Mouse (Mus musculus): ENCODE data around the gene Kazn. TPM values are rescaled to one million over a fixed set of nuclear protein-coding genes. Genes with fewer than 3 reads are reported as not detected.
A peak's percentile ranks its signal among the peaks of the same experiment; 100 is the strongest.

Kazn gene
- polyA plus RNA-seq, 1 experiment = 17.0 TPM

DNA sequence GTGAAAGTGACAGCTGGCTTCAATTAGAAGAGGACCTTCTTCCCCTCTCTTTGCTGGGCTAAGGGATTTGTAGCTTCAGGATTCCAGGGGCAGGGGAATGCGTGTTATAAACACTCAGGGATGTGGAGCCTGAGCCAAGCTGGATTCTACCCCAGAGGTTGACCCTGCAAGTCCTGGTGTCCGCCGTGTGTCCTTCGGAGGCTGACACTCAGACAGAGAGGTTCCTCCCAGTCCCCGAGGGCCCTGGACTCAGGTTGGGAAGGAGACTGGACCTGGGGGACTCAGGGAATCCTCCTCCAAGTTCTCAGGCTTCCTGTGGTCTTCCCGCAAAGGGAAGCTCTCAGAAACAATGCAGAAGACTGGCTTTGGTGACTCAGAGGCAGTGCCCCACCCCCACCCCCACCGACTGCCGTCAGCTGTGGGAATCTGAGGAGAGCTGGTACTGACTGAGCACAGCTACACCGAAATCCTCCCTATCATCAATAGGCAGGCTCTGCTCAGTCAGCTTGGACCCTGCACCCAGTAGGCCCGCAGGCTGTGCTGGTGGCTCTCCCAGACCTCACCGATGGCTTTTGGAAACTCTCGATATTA is 136.0 kb downstream of the Kazn start:
- Histone ChIP-seq H3K4me3 (ENCODE audit: control insufficient read depth, insufficient read depth, low read length) (no peak overlapping the region), H3K36me3 (ENCODE audit: control insufficient read depth, insufficient read depth, low read length) (no peaks in the 10 kb centered on the region), H3K4me1 (replicated peaks; ENCODE audit: control insufficient read depth, insufficient read depth, low read length) (no peaks in the 10 kb centered on the region), H3K27ac (ENCODE audit: control insufficient read depth, insufficient read depth, low read length) (no peak overlapping the region), H3K27me3 (ENCODE audit: control insufficient read depth, insufficient read depth, low read length) (no peaks in the 10 kb centered on the region)
- no peak for DNase-seq
- TF ChIP-seq POLR2A (IDR thresholded peaks at IDR 0.05; ENCODE audit: control insufficient read depth, extremely low read depth, insufficient read depth, low read length, poor library complexity) (no peak), CTCF (IDR thresholded peaks at IDR 0.05; ENCODE audit: borderline replicate concordance, control insufficient read depth, extremely low read depth, insufficient read depth, low read length, poor library complexity) (no peak)
- WGBS = 36% methylated on average over 12 of the region's 12 CpGs

DNA sequence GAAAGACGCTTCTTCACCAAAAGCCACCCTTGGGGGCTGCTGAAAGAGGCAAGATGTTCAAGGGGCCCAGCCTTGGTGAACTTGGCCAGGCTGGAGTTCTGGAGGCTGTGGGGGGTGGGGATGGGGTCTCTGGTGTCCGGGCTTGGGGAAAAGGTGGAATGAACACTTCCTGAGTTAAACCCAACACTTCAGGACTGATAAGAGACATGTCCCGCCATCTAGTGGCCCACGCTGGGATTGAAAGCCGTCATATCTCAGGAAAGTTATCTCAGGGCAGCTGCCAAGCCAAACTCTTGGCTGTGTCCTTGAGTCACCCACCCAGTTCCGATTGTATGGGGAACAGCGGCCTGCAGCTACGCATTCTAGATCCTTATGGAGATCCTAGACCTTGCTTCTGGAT is 140.9 kb downstream of the Kazn start:
- H3K36me3 ChIP-seq (ENCODE audit: control insufficient read depth, insufficient read depth, low read length) = no peaks in the 10 kb centered on the region
- TF ChIP-seq CTCF (IDR thresholded peaks at IDR 0.05; ENCODE audit: borderline replicate concordance, control insufficient read depth, extremely low read depth, insufficient read depth, low read length, poor library complexity) (0 out of 2 replicates have a peak, but pooled peaks have one; percentile 36), POLR2A (IDR thresholded peaks at IDR 0.05; ENCODE audit: control insufficient read depth, extremely low read depth, insufficient read depth, low read length, poor library complexity) (no peak)
- H3K4me1 ChIP-seq (replicated peaks; ENCODE audit: control insufficient read depth, insufficient read depth, low read length) = no peaks in the 10 kb centered on the region
- peak; percentile 48 for DNase-seq
- H3K27me3 ChIP-seq (ENCODE audit: control insufficient read depth, insufficient read depth, low read length) = no peaks in the 10 kb centered on the region
- WGBS = 12% methylated on average over 8 of the region's 8 CpGs
- H3K4me3 ChIP-seq (ENCODE audit: control insufficient read depth, insufficient read depth, low read length) = no peak overlapping the region
- no peak overlapping the region for H3K27ac ChIP-seq (ENCODE audit: control insufficient read depth, insufficient read depth, low read length)

GRCm38 (mm10) chr4:142097871-142098270 is 141.3 kb downstream of the Kazn start:
- H3K27me3 ChIP-seq (ENCODE audit: control insufficient read depth, insufficient read depth, low read length) = no peaks in the 10 kb centered on the region
- H3K27ac ChIP-seq (ENCODE audit: control insufficient read depth, insufficient read depth, low read length) = no peak overlapping the region
- no peaks in the 10 kb centered on the region for H3K4me1 ChIP-seq (replicated peaks; ENCODE audit: control insufficient read depth, insufficient read depth, low read length)
- no peak overlapping the region for H3K4me3 ChIP-seq (ENCODE audit: control insufficient read depth, insufficient read depth, low read length)
- TF ChIP-seq CTCF (IDR thresholded peaks at IDR 0.05; ENCODE audit: borderline replicate concordance, control insufficient read depth, extremely low read depth, insufficient read depth, low read length, poor library complexity) (no peak), POLR2A (IDR thresholded peaks at IDR 0.05; ENCODE audit: control insufficient read depth, extremely low read depth, insufficient read depth, low read length, poor library complexity) (no peak)
- no peak for DNase-seq
- no peaks in the 10 kb centered on the region for H3K36me3 ChIP-seq (ENCODE audit: control insufficient read depth, insufficient read depth, low read length)
- 10% methylated on average over 5 of the region's 5 CpGs for WGBS

DNA sequence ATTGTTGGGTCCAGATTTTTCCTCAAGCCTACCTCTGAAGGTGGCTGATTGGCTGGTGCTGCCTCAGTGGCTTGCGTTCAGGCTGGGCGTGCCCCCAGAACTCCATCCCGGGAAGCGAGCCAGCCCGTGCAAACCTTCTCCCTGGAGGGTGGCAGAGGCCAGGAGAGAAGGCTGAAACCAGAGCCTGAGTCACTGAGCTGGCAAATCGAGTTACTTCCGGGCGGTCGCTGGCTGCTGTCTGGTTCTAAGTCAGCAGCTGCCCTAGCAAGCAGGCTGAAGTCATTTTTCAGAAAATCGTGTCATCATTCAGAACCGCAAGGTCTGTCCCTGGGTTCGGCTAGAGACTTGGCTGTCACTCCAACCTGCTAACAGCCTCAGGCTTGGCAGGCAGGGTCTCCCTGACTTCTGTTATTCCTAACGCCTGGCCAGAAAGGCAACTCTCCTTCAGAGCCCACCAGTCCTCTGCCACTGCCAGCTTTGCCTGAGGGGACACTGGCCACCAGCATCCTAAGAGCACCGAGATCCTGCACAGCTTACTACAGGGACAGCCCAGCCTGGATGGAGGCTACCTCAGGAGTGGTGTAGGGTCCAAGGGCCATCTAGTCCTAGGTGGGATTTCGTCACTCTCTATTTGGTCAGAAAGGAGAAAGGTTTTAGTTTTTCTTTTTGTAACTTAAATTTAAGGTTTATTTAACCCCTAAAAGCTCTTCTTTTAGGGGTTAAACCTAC is 143.5 kb downstream of the Kazn start:
- Histone ChIP-seq H3K27ac (ENCODE audit: control insufficient read depth, insufficient read depth, low read length) (no peak overlapping the region), H3K36me3 (ENCODE audit: control insufficient read depth, insufficient read depth, low read length) (no peaks in the 10 kb centered on the region), H3K27me3 (ENCODE audit: control insufficient read depth, insufficient read depth, low read length) (no peaks in the 10 kb centered on the region), H3K4me1 (replicated peaks; ENCODE audit: control insufficient read depth, insufficient read depth, low read length) (no peaks in the 10 kb centered on the region), H3K4me3 (ENCODE audit: control insufficient read depth, insufficient read depth, low read length) (no peak overlapping the region)
- 78% methylated on average over 15 of the region's 15 CpGs for WGBS
- no peak for DNase-seq
- no peak for TF ChIP-seq CTCF (IDR thresholded peaks at IDR 0.05; ENCODE audit: borderline replicate concordance, control insufficient read depth, extremely low read depth, insufficient read depth, low read length, poor library complexity)

GRCm38 (mm10) chr4:142094386-142094785 is 144.8 kb downstream of the Kazn start:
- Histone ChIP-seq H3K4me1 (replicated peaks; ENCODE audit: control insufficient read depth, insufficient read depth, low read length) (no peaks in the 10 kb centered on the region), H3K27ac (ENCODE audit: control insufficient read depth, insufficient read depth, low read length) (no peak overlapping the region), H3K36me3 (ENCODE audit: control insufficient read depth, insufficient read depth, low read length) (no peaks in the 10 kb centered on the region), H3K4me3 (ENCODE audit: control insufficient read depth, insufficient read depth, low read length) (no peak overlapping the region), H3K27me3 (ENCODE audit: control insufficient read depth, insufficient read depth, low read length) (no peaks in the 10 kb centered on the region)
- no peak for DNase-seq
- no peak for TF ChIP-seq POLR2A (IDR thresholded peaks at IDR 0.05; ENCODE audit: control insufficient read depth, extremely low read depth, insufficient read depth, low read length, poor library complexity)
- TF ChIP-seq CTCF (IDR thresholded peaks at IDR 0.05; ENCODE audit: borderline replicate concordance, control insufficient read depth, extremely low read depth, insufficient read depth, low read length, poor library complexity) = no peak
- WGBS = 89% methylated on average over 11 of the region's 11 CpGs

DNA sequence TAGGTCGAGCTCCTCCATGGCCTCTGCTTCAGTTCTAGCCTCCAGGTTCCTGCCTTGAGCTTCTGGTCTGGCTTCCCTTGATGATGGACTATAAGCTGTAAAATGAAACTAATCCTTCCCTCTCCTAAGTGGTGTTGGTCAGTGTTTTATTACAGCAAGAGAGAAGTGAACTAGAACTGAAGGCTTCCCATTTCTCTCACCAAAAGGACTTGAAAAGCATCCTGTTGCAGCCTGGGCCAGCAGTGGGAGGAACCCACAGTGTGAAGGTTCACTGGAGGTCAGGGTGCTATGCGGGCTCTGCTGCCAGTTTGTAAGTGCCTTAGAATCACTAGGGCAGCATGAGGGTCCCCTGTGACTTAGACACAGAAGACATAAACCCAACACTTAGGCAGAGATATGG is 148.1 kb downstream of the Kazn start:
- Histone ChIP-seq H3K4me3 (ENCODE audit: control insufficient read depth, insufficient read depth, low read length) (no peak overlapping the region), H3K4me1 (replicated peaks; ENCODE audit: control insufficient read depth, insufficient read depth, low read length) (no peaks in the 10 kb centered on the region), H3K27me3 (ENCODE audit: control insufficient read depth, insufficient read depth, low read length) (no peaks in the 10 kb centered on the region), H3K36me3 (ENCODE audit: control insufficient read depth, insufficient read depth, low read length) (no peaks in the 10 kb centered on the region), H3K27ac (ENCODE audit: control insufficient read depth, insufficient read depth, low read length) (no peak overlapping the region)
- 62% methylated on average over 2 of the region's 2 CpGs for WGBS
- TF ChIP-seq POLR2A (IDR thresholded peaks at IDR 0.05; ENCODE audit: control insufficient read depth, extremely low read depth, insufficient read depth, low read length, poor library complexity) (no peak), CTCF (IDR thresholded peaks at IDR 0.05; ENCODE audit: borderline replicate concordance, control insufficient read depth, extremely low read depth, insufficient read depth, low read length, poor library complexity) (no peak)
- DNase-seq = no peak
